Mouse (Mus musculus): ENCODE measurements at regions not wholly inside any gene's neighbourhood (a gene's known extent, or its start where the extent isn't known, plus 50 kb on each side); places are given as distances from the start of the nearest gene placed in this dataset.

DNA sequence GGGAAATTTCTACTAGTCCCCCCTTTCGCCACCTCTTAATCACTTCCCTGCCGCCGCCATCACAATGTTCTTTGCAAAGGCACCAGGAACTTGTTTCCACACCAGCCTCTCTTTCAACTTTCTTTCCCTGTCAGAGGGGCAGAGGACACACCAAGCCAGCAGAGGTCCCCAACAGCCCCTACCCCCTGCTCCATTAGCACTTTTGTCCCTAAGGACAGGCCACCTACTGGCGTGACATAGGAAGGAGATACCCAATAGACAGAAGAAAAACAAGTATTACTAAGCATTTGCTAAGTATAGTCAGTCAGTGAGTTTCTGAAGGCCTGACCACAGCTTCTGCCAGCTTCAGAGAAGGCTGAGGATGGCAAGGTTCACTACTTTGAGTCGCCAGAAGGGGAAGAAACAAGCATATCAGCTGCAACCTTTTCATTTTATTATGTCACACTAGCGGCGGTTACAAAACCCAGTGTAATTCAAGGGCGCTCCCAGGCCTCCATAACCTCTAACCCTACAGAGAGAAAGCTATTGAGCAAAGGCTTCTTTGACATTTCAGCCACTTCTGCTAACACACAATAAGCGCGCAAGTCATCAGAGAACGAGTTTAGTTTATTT is 255.9 kb downstream of the Lmo4 start:
- intact Hi-C loops (cut with DNase I), result no loop called here
- no peak for DNase-seq

DNA sequence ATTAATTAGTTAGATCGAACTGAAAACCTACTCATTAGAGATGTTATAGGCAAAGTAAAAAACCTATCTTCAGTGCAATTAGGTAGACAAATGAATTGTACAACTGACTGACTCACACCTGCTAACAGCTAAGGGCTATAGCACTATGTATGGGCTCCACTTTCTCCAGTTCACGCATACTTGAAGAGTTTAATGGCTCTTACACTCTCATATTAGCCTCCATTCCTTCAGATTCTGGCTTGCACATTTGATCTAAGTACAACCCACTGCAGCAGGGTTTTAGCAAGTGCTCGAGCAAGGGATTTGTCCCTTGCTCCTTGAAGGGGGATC is 257.1 kb downstream of the Lmo4 start:
- no peak for DNase-seq
- intact Hi-C loops (cut with DNase I), result no loop called here

- DNase-seq, result no peak
- intact Hi-C loops (cut with DNase I), result no loop called here
Measured at GRCm38 (mm10) chr3:143947079-143947937, 257.7 kb downstream of the Lmo4 start.

- intact Hi-C loops (cut with DNase I), result no loop called here
Measured at GRCm38 (mm10) chr3:143939068-143939709, 265.8 kb downstream of the Lmo4 start.

GRCm38 (mm10) chr3:143925322-143925721 is 279.7 kb downstream of the Lmo4 start:
- no peak for DNase-seq
- intact Hi-C loops (cut with DNase I), result no loop called here

More at GRCm38 (mm10) chr3:143939068-143939709, 265.8 kb downstream of the Lmo4 start:
- no peak for DNase-seq

- intact Hi-C loops (cut with DNase I), result no loop called here
- DNase-seq, result no peak
Measured at GRCm38 (mm10) chr3:143919744-143920143, 285.3 kb downstream of the Lmo4 start.

GRCm38 (mm10) chr3:143914341-143915217 is 290.4 kb downstream of the Lmo4 start:
- intact Hi-C loops (cut with DNase I), result loop anchor here (5.0 kb wide), 1 partner anchor 288 kb away; no protein-coding TSS in a partner anchor
- DNase-seq, result peak; percentile 17 to 18

GRCm38 (mm10) chr3:143913044-143913574 is 291.9 kb downstream of the Lmo4 start:
- intact Hi-C loops (cut with DNase I), result loop anchor here (5.0 kb wide), 1 partner anchor 289 kb away; no protein-coding TSS in a partner anchor
- DNase-seq, result no peak

GRCm38 (mm10) chr3:143912433-143912832 is 292.6 kb downstream of the Lmo4 start:
- DNase-seq, result peak in 1 of 2 experiments; percentile 3
- intact Hi-C loops (cut with DNase I), result loop anchor here (5.0 kb wide), 1 partner anchor 290 kb away; no protein-coding TSS in a partner anchor

DNA sequence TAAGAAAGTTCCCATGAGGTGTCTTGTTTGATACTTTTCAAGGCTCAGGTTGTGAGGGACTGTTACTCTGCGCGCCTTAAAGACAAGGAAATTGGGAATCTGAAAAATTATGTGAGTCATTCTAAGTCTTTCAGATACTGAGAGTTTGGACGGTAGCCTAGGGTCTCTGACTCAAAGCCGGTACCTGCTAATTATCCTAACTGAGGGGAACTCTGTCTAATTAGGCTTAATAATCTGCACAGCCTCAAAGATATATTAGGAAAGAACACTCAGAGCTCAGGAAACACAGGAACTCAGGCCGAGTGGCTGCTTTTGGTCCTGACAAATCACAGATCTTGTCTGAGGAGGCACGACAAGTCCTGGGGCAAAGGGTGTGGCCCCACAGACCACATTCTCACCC is 295.7 kb downstream of the Lmo4 start:
- no peak for DNase-seq
- intact Hi-C loops (cut with DNase I), result no loop called here

DNA sequence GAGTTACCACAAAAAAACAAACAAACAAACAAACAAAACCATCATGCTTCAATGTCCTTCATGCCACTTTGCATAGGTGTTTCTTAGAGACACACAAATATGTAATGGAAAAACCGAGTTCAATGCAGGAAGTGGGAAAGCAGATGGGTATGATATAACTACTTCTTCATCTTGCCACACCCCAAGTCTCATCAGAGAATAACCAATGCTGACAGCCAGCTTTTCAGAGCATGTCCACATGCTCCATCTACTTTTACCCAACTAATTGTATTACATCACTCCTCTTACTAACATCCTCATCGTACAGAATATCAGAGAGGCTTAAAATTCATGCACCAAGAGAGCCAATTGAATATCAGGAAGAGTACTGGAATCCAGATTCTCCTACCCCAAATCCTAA is 301.6 kb downstream of the Lmo4 start:
- intact Hi-C loops (cut with DNase I), result no loop called here
- no peak for DNase-seq

DNA sequence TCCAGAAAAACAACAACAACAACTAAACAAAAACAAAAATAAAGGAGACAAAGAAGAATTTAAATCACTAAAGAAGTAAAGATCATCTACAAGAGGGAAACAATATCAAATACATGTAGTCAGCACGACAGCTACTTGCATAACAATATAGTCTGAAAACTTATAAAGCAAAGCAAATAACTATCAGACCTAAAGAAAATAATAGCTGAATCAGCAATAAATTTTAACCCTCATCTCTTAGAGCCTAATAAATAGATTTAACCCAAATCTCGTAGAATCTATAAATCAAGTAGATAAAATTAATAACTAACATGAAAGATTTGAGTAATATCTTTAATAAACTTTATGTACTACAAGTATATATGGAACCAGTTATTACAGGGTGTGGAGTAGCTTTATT is 324.2 kb downstream of the Lmo4 start:
- intact Hi-C loops (cut with DNase I), result no loop called here
- DNase-seq, result no peak

- intact Hi-C loops (cut with DNase I), result no loop called here
- DNase-seq, result no peak
Measured at GRCm38 (mm10) chr3:143873876-143874275, 331.1 kb downstream of the Lmo4 start.

- no peak for DNase-seq
- intact Hi-C loops (cut with DNase I), result no loop called here
Measured at GRCm38 (mm10) chr3:143866521-143866920, 338.5 kb downstream of the Lmo4 start.

DNA sequence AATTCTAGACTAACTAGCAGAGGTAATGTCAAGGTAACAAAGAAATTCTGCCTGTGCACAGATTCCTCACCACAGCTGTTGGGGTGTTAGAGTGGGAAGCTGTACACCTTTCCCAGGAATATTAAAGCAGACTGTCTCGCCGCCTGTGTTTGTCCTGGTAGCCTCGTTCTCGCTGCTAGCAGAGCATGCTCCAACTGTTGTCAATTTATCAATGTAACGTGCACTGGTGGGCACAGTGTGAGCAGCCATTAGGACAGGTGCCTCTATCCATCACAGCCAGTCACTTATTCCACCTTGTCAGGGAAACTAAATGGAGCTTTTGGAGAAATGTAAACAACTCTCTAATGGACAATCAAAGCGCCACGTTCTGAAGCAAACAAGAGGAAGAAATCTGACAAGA is 339.4 kb downstream of the Lmo4 start:
- intact Hi-C loops (cut with DNase I), result no loop called here
- no peak for DNase-seq

- intact Hi-C loops (cut with DNase I), result no loop called here
- DNase-seq, result no peak
Measured at GRCm38 (mm10) chr3:143864490-143864889, 340.5 kb downstream of the Lmo4 start.

GRCm38 (mm10) chr3:143862531-143862930 is 342.5 kb downstream of the Lmo4 start:
- DNase-seq, result no peak
- intact Hi-C loops (cut with DNase I), result no loop called here

- intact Hi-C loops (cut with DNase I), result no loop called here
- no peak for DNase-seq
Measured at GRCm38 (mm10) chr3:143861866-143862265, 343.2 kb downstream of the Lmo4 start.

DNA sequence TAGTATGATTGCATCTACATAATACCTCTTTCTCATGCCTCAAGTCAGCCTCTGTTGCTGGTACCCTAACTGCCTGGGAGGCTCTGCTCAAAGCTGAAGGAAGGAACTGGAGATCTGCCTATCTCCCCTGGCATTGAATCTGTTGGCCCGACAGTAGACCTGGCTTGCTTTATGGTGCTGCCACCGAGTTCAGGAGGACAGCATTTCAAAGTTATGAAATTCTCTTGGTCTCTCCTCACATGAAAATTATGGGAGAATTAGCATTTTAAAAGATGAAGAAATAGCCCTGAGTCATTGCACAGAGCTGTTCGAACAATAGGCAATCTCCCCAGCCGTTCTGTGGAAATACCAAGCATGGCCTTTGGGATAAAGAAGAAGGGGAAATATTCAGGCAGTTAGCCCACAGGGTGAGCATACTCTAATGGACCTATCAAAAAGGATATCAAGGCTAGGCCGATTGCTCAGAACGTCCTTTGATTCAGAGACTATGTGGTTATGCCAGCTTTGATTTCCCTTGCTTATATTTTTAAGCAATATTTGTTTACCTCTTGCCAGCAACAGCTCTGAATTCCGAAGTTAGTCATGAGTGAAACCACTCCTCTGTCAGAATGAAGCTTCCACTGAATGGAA is 369.3 kb downstream of the Lmo4 start:
- intact Hi-C loops (cut with DNase I), result no loop called here
- no peak for DNase-seq

GRCm38 (mm10) chr3:143834725-143835124 is 370.3 kb downstream of the Lmo4 start:
- intact Hi-C loops (cut with DNase I), result no loop called here
- DNase-seq, result no peak

Measured in heart, postnatal 10 days (tissue).